Mouse (Mus musculus) erythroblast, adult 5-6 weeks (primary cell): ENCODE data around the gene Mybl2. TPM values are rescaled to one million over a fixed set of nuclear protein-coding genes. Genes with fewer than 3 reads are reported as not detected.
"Not testable (repeated sequence)": the region's sequence is repeated elsewhere in the genome, so short reads cannot be mapped to it uniquely, and the experiment has no call there.

ENCODE experiments used
- ATAC-seq: replicated peaks from 2 replicates; pipeline ENCODE4 v1.8.0; 2016; ENCODE audit warnings: moderate number of reproducible peaks, mild to moderate bottlenecking, moderate TSS enrichment, inconsistent platforms; ENCODE audit not compliant: poor library complexity, low FRiP score, severe bottlenecking
- total RNA-seq, 2 experiments: library from RNA; stranded (forward) in 1 of 2; stranded (reverse) in 1 of 2; fragments of 150-400 nt in 1 of 2; fragments of 200-764, 138-1000 nt in 1 of 2; gene quantifications; 2 replicates each; pipeline versions ENCODE4 v1.2.3 to v1.2.4; 2015 to 2017; ENCODE audit warnings: low replicate concordance in 2 of 2

The Mybl2 gene
- total RNA-seq (2015; ENCODE audit: low replicate concordance) (9.2 and 22.2 TPM in 2 replicates), total RNA-seq (2017; ENCODE audit: low replicate concordance) (35.9 and 65.1 TPM in 2 replicates)

- peak; percentile 95 for ATAC-seq
These were observed at the start of gene Mybl2 for GRCm38 (mm10) chr2:163054335-163054840. Gene Mybl2 (plus strand): TSS chr2:163054687.

DNA sequence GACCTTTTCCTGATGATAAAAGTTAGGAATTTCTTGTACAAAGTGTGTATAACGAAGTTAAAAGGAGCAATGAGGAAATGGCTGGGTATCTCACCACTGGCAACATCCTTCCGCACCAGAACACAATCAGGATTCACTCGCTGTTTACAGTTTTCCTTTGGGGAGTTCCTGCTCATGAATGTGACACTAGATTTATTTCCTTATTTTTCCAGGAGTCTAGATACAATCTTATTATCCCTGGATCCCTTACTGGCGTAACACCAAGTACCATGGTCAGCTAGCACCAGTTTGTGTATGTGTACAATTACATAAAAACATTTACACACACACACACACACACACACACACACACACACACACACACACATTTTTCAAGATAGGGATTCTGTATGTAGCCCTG is 47.2 kb upstream of the Mybl2 start:
- ATAC-seq = no peak

DNA sequence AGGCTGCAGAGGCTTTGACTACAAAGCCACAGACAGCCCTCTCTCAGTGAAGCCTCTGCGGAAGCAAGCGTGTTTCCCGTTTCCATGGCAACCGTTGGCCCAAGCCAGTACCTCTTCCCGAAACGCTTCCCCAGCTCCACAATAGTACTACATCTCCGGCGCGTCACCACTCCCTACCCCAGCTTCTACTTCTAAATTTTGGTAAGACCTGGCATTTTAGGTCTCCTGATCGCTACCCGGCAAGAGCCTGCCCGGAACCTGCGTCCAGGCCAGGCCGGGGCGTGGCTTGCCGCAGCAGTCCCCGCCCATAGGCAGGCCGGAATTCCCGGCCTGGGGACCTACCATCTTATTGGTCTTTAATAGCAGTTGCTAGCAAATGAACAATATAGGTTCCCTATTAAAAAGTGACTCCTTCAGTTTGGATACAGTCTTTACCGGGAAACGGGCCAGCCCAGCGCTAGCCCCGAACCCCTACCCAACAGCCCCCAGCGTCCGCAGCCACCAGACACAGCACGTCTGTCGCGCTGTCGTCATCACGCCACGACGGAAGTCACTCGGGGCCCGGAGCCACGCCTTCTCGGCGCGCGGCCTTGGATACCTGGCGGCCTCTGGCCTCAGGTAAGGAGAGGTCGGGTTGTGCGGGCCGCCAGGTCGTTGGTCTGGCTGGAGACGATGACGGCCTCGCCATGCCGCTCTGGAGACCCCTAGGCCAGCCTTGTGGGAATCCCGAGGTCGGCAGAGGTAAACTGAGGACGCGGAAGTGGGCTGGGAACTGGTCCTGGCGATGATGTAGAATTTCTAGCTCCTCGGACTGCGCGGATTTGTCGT is 37.4 kb upstream of the Mybl2 start, which contains the start of gene Ift52:
Gene Ift52 (plus strand): TSS at position 439 of the 828 bp plus-strand sequence.
- ATAC-seq = peak; percentile 98

GRCm38 (mm10) chr2:163031289-163031688 is 23.2 kb upstream of the Mybl2 start:
- no peak for ATAC-seq

DNA sequence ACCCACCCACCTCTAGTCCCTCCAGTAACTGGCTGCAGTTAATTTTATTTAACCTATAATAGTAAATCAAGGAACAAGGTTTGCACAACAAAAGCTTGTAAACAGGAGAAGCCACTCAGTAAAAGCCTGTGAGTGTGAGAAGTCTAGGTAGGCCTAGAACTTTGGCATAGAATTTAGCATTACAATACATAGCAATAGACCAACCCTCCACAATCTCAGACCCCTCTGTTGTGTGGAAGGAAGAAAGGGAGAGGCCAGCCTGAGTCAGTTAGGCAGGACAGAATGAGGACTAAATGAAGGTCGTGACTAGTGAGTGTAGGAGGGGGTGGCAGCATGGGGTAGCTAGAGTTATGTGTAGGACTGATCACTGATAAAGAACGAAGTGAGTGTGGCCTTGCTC is 22.7 kb upstream of the Mybl2 start:
- no peak for ATAC-seq

GRCm38 (mm10) chr2:163032622-163033021 is 21.9 kb upstream of the Mybl2 start:
- no peak for ATAC-seq

DNA sequence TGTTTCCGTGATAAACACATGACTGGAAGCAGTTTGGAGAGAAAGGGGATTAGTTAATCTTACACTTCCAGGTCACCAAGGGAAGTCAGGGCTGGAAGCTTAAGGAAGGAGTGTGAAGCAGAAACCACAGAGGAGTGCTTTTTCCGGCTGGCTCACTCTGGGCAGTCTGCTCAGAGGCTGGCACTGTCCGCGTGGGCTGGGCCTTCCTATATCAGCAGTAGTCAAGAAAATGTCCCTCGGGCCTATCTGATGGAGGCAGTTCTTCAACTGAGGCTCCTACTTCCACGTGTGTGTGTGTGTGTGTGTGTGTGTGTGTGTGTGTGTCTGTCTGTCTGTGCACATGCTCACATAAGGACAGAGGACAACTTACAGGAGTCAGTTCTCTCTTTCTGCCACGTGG is 14.5 kb upstream of the Mybl2 start:
- ATAC-seq = no peak

GRCm38 (mm10) chr2:163048125-163048524 is 6.4 kb upstream of the Mybl2 start:
- peak; percentile 86 for ATAC-seq

GRCm38 (mm10) chr2:163049116-163049515 is 5.4 kb upstream of the Mybl2 start:
- no peak for ATAC-seq

GRCm38 (mm10) chr2:163051691-163052090 is 2.8 kb upstream of the Mybl2 start:
- ATAC-seq = no peak

GRCm38 (mm10) chr2:163052101-163052500 is 2.4 kb upstream of the Mybl2 start:
- no peak for ATAC-seq

GRCm38 (mm10) chr2:163052826-163053225 is 1.7 kb upstream of the Mybl2 start:
- ATAC-seq = no peak

DNA sequence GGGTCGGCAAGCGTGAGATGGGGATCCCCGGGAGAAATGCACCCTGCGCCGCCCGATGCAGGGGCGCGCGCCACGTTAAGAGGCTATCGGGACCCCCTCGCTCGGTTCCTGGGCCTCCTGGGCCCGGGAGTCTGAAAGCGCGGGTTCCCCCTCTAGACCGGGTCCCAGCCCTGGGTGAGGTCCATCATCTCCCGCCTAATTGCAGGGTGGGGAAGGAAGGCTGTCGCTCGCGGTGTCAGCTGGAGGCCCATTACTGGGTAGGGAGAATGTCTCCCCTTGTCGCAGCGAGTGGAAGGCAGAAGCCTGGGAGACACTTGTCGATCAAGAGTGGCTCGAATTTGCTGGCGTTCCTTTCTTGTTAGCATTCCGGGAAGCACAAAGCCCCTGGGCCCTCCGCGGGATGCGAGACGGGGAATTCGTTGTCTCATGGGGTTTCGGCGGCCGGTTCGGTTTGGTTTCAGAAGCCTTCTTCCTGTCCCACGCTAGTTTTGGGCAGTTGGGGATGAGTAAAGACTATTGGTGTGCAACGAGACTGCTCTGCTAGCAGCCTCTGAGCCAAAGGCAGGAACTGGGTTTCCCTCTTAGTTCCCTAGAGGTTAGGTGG is 506 bp downstream of the Mybl2 start:
- ATAC-seq = peak; percentile 28

GRCm38 (mm10) chr2:163055715-163056114 is 1.2 kb downstream of the Mybl2 start:
- ATAC-seq = no peak

GRCm38 (mm10) chr2:163056584-163056983 is 2.1 kb downstream of the Mybl2 start:
- no peak for ATAC-seq

DNA sequence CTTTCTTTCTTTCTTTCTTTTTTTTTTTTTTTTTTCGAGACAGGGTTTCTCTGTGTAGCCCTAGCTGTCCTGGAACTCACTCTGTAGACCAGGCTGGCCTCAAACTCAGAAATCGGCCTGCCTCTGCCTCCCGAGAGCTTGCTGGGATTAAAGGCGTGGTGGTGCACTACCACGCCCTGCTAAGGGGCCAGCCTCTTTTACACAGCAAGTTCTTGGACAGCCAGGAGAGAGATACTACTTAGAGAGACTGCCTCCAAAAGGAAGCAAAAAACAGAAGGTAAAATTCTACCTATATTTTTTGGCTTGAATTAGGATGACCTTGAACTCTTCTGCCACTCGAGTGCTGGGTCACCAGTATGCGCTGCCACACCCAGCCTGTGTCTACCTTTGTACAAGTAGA is 4.5 kb downstream of the Mybl2 start:
- ATAC-seq = not testable (repeated sequence)

DNA sequence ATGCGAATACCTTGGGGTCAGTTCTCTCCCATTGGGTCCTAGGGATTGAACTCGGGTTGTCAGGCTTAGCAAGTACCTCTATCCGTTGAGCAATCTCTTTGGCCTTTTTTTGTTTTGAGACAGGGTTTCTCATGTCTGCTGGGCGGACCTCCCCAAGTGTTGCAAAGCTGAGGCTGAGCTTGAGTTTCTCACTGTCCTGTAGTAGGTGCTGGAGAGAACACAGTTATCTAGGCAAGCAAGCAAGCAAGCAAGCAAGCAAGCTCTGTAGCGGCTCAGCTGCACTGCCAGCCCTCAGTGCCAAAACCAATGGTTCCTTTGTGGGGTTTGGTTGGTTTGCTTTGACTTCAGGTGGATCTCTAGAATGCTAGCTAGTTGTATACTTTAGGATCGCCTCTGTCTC is 6.1 kb downstream of the Mybl2 start:
- no peak for ATAC-seq

- ATAC-seq = no peak
These were observed 7.0 kb downstream of the Mybl2 start for GRCm38 (mm10) chr2:163061203-163062118.

GRCm38 (mm10) chr2:163062119-163062508 is 7.6 kb downstream of the Mybl2 start:
- ATAC-seq = no peak

- no peak for ATAC-seq
These were observed 11.8 kb downstream of the Mybl2 start for GRCm38 (mm10) chr2:163066326-163066725.
